Mouse (Mus musculus) megakaryocyte, embryonic 14.5 days (primary cell): ENCODE results near the gene Zfp827.

Experiments
- FLI1 ChIP-seq: IDR thresholded peaks from 2 replicates; pipeline ENCODE4 v1.6.1; 2012; ENCODE audit warnings: low read length, inconsistent platforms, mixed read lengths
- GATA1 ChIP-seq: IDR thresholded peaks from 3 replicates; pipeline ENCODE4 v1.6.1; 2012; ENCODE audit warnings: mixed read lengths, low read length, inconsistent platforms, borderline replicate concordance

- no peak for TF ChIP-seq GATA1
- TF ChIP-seq FLI1 = no peak
These were observed 13.2 kb upstream of the Zfp827 start for GRCm38 (mm10) chr8:79015061-79015460.
